Mouse (Mus musculus) embryonic facial prominence, embryonic 11.5 days (tissue): Measurements from ENCODE around the gene Rad51d. TPM values are rescaled to one million over a fixed set of nuclear protein-coding genes. Genes with fewer than 3 reads are reported as not detected.
"Not testable (repeated sequence)": the region's sequence is repeated elsewhere in the genome, so short reads cannot be mapped to it uniquely, and the experiment has no call there.

Source experiments
- ATAC-seq: fragments of 200-750 bp; cut with Nextera tagmentation; replicated peaks from 2 replicates; pipeline ENCODE4 v1.8.0; 2017; ENCODE audit warnings: low read depth; ENCODE audit not compliant: insufficient number of reproducible peaks, low FRiP score, low TSS enrichment
- DNase-seq: peaks from one replicate; pipeline ENCODE4 v3.0.0-alpha.2; 2015; ENCODE audit warnings: low spot score
- H3K27ac ChIP-seq: fragments of 300-500 bp; sonication (generic); replicated peaks from 2 replicates; pipeline ENCODE4 v1.5.1; 2014; ENCODE audit warnings: mild to moderate bottlenecking, low read depth, low read length, control low read depth
- H3K27me3 ChIP-seq: fragments of 300-500 bp; sonication (generic); 2 replicates; pipeline ENCODE4 v1.6.1; 2014; ENCODE audit warnings: mild to moderate bottlenecking, low read length, moderate library complexity, mixed read lengths; ENCODE audit not compliant: control insufficient read depth, insufficient read depth
- H3K36me3 ChIP-seq: fragments of 300-500 bp; sonication (generic); replicated peaks from 2 replicates; pipeline ENCODE4 v1.6.1; 2014; ENCODE audit warnings: low read depth, mild to moderate bottlenecking, low read length, moderate library complexity, mixed read lengths; ENCODE audit not compliant: control insufficient read depth, insufficient read depth
- H3K4me1 ChIP-seq: fragments of 300-500 bp; sonication (generic); 2 replicates; pipeline ENCODE4 v1.6.1; 2014; ENCODE audit warnings: low read length, mixed read lengths; ENCODE audit not compliant: control insufficient read depth, insufficient read depth
- H3K4me2 ChIP-seq: fragments of 300-500 bp; sonication (generic); 2 replicates; pipeline ENCODE4 v1.6.1; 2014; ENCODE audit warnings: low read depth, mild to moderate bottlenecking, control low read depth, low read length, moderate library complexity
- H3K4me3 ChIP-seq: fragments of 300-500 bp; sonication (generic); 2 replicates; pipeline ENCODE4 v1.5.1; 2014; ENCODE audit warnings: low read depth, low read length, control low read depth
- H3K9ac ChIP-seq: fragments of 300-500 bp; sonication (generic); replicated peaks from 2 replicates; pipeline ENCODE4 v1.6.1; 2014; ENCODE audit warnings: mild to moderate bottlenecking, control low read depth, low read length
- H3K9me3 ChIP-seq: fragments of 300-500 bp; sonication (generic); replicated peaks from 2 replicates; pipeline ENCODE4 v1.6.1; 2016; ENCODE audit warnings: mild to moderate bottlenecking, low read length, inconsistent platforms, mixed read lengths; ENCODE audit not compliant: control insufficient read depth
- WGBS: fragments of 180-500 bp; shearing (Covaris S2); extraction: QIAGEN DNeasy Blood & Tissue Kit; methylation state at CpG from one replicate; pipeline ENCODE4 v1.1.7; 2014; 5-methylcytosine and 5-hydroxymethylcytosine counted together
- polyA plus RNA-seq: library from polyadenylated mRNA; unstranded; fragments of >200 nt; fragmentation: Nextera tagmentation; extraction: Ambion mirVana; gene quantifications from 2 replicates; pipeline ENCODE4 v1.2.1, GENCODE M21; 2014

Rad51d gene
- polyA plus RNA-seq, 1 experiment from 2014 or later: 13.4 TPM

DNA sequence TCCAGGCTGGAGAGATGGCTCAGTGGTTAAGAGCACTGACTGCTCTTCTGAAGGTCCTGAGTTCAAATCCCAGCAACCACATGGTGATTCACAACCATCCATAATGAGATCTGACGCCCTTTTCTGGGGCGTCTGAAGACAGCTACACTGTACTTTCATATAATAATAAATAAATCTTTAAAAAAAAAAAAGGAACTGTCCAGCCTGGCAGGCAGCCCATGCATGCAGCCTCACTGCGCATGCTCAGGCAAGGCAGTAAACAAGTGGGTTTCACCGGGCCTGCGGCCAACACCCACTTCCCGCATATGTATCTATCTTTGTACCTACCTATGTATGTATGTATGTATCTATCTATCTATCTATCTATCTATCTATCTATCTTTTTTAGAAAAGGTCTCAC lies 33.5 kb upstream of the Rad51d start:
- ATAC-seq, H3K9me3 ChIP-seq: not testable (repeated sequence)

DNA sequence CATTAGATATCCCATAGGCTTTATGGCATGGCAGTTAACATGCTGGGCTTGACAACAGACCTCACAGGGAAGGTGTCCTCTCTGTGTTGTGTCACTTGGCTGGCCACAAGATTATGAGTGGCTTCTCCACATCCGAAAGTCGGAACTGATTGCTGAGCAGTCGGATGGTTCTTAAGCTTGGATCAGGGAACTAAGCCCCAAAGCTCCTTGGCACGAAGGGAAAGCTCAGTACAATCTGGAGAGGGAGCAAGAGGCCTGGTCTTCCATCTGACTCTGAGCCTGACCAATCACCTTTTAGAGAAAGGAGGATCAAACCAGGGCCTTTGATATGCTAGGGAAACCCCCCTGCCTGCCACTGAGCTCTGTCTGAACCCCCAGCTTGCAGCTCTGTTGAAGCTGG lies 31.3 kb upstream of the Rad51d start:
- H3K4me1 ChIP-seq: no peaks in the 10 kb centered on the region
- DNase-seq (no peak), ATAC-seq (no peak)
- H3K9ac ChIP-seq: no peak overlapping the region
- H3K4me3 ChIP-seq: no peak overlapping the region
- no peaks in the 10 kb centered on the region for H3K36me3 ChIP-seq
- 81% methylated on average over 4 of the region's 4 CpGs for WGBS
- H3K9me3 ChIP-seq: no peaks in the 10 kb centered on the region
- H3K27ac ChIP-seq: no peak overlapping the region
- H3K4me2 ChIP-seq: no peak overlapping the region
- H3K27me3 ChIP-seq: no peaks in the 10 kb centered on the region

More for the DNA sequence above, 33.5 kb upstream of the Rad51d start:
- not testable (repeated sequence) for H3K4me1 ChIP-seq, H3K4me3 ChIP-seq, H3K36me3 ChIP-seq, H3K27ac ChIP-seq, H3K9ac ChIP-seq, H3K4me2 ChIP-seq, DNase-seq
- 88% methylated on average over 6 of the region's 6 CpGs for WGBS
- peaks cover 10% of the 10 kb centered on the region for H3K27me3 ChIP-seq

DNA sequence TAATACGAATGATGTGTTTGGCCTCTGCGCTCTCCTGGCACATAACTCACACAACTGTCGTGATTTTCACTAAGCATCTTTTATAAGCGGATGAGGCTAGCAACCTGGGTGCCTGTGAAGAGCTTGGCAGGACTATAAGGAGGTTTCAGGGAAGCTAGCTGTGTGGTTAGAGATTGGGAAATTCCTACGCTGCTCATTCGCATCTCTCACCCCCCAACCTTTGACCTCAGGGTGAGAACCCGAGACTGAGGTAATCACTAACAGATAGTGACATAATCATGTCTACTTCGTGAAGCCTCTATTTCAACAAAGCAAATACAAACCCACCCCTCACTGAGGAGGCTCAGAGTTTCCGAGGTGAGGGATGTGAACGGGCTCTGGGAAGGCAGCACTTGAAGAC lies 30.4 kb upstream of the Rad51d start:
- Histone ChIP-seq H3K4me2 (no peak overlapping the region), H3K4me1 (no peaks in the 10 kb centered on the region), H3K9me3 (no peaks in the 10 kb centered on the region), H3K9ac (no peak overlapping the region), H3K27me3 (no peaks in the 10 kb centered on the region), H3K36me3 (no peaks in the 10 kb centered on the region), H3K4me3 (no peak overlapping the region), H3K27ac (no peak overlapping the region)
- no peak for ATAC-seq
- DNase-seq: no peak
- 45% methylated on average over 10 of the region's 10 CpGs for WGBS

DNA sequence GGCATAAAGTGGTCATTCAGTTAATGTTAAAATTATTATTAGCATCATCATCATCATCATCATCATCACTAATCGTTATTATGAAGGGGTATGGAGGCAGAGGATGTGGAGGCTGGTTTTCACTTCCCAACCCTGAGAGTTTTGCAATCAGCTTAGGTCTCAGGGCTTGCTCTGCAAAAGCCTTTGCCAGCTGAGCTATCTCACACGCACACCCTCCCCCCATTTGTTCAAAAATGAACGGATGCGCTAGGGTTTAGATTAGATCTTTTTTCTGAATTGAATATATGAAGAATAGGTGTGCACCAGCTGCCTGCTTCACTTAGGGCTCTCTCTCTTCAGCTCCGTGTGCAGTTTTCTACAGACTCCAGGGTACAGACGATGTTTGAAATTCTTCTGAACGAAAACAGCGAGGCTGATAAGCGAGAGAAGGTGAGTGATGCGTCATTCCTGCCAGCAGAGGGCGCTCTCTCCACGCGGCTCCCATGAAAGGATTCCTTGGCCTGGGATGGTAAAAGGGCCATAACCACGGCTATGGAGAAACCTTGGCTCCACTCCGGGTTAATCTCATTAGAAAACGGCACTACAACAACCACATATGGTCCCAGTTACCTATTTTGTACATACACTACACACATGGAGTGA lies 24.4 kb upstream of the Rad51d start:
- Histone ChIP-seq H3K27me3 (no peaks in the 10 kb centered on the region), H3K36me3 (no peaks in the 10 kb centered on the region), H3K9me3 (no peaks in the 10 kb centered on the region), H3K4me3 (no peak overlapping the region), H3K9ac (no peak overlapping the region), H3K4me2 (0 out of 2 replicates have a peak overlapping the region, but pooled peaks have one; percentile 21), H3K4me1 (no peaks in the 10 kb centered on the region), H3K27ac (no peak overlapping the region)
- 8% methylated on average over 16 of the region's 16 CpGs for WGBS
- ATAC-seq (no peak), DNase-seq (peak; percentile 89)

DNA sequence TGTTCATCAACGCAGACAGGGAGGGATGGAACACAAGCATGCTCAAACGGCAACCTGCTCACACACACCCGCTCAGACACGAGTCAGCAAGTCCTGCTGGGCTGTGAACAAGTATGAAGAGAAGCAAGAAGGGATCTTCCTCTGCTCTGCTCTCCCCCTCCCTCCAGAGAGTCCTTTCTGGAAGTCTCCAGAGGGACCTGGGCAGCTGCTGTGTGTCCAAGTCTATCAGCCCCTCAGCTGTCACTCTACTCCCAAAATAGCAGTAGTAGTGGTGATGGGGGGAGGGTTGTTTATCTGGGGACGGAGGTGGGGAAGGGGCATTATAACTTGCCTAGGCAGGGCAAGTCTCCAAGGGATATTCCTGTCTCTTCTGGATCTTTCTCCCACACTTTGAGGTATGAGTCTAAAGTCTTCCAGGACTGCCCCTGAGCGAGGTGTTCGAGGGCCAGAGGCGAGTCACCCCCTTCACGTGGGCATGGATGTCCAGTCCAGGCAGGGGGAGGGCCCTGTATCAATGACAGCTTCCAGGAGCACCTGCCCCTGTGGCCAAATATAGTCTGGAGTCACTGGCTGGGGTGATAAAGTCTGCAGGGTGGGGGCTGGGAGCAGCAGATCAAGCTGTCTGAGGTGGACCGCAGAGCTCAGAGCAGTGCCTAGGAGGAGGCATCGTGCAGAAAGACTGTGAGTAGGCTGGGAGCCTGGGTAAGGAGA lies 20.4 kb upstream of the Rad51d start:
- DNase-seq: no peak
- no peak overlapping the region for H3K27ac ChIP-seq
- no peaks in the 10 kb centered on the region for H3K9me3 ChIP-seq
- no peaks in the 10 kb centered on the region for H3K27me3 ChIP-seq
- no peak overlapping the region for H3K9ac ChIP-seq
- H3K4me3 ChIP-seq: no peak overlapping the region
- no peak for ATAC-seq
- no peaks in the 10 kb centered on the region for H3K36me3 ChIP-seq
- no peaks in the 10 kb centered on the region for H3K4me1 ChIP-seq
- WGBS: 79% methylated on average over 11 of the region's 11 CpGs
- H3K4me2 ChIP-seq: no peak overlapping the region

DNA sequence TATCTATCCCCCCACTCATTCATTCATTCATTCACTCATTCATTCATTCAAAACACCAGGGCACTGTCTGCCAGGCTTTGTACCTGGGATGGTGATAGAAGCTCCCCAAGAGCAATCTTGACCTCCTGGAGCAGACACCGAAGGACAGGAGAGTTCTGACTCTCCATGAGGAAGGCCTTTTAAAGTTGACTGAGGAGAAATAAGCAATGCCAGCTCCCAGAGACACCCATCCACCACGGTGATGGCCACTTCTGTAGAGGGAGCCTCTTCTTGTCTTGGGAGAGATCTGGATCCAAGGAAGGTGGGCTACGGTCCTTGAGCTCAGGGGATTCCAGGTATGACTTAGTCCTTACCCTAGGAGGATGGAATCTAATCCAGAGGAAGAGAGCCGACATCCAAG lies 19.8 kb upstream of the Rad51d start, which contains the start of gene Unc45b:
Gene Unc45b (plus strand): TSS at position 301 of the 400 bp plus-strand sequence.
- H3K9ac ChIP-seq: no peak within 1 kb of the TSS

GRCm38 (mm10) chr11:82908608-82908989 lies 18.2 kb upstream of the Rad51d start:
- no peaks in the 10 kb centered on the region for H3K9me3 ChIP-seq
- ATAC-seq (no peak), DNase-seq (no peak)
- H3K27me3 ChIP-seq: no peaks in the 10 kb centered on the region
- H3K4me1 ChIP-seq: no peaks in the 10 kb centered on the region
- H3K4me2 ChIP-seq: peak overlapping the region; percentile 81
- 38% methylated on average over 9 of the region's 10 CpGs for WGBS
- H3K36me3 ChIP-seq: no peaks in the 10 kb centered on the region; the same call in 1 of the 2 replicates
- no peak overlapping the region for H3K27ac ChIP-seq
- peak overlapping the region; percentile 83; the same call in 1 of the 2 replicates for H3K4me3 ChIP-seq
- H3K9ac ChIP-seq: peak overlapping the region; percentile 34

More for the DNA sequence above, 19.8 kb upstream of the Rad51d start, which contains the start of gene Unc45b:
- 93% methylated on average over 4 of the region's 4 CpGs for WGBS
- Histone ChIP-seq H3K4me3 (no peak within 1 kb of the TSS), H3K4me2 (no peak within 1 kb of the TSS), H3K27ac (no peak within 1 kb of the TSS), H3K4me1 (no peaks in the 10 kb centered on the region), H3K36me3 (no peaks in the 10 kb centered on the region; the same call in 1 of the 2 replicates), H3K27me3 (no peaks in the 10 kb centered on the region), H3K9me3 (no peaks in the 10 kb centered on the region)
- DNase-seq (no peak), ATAC-seq (no peak)
